Mouse (Mus musculus) intestine, embryonic 16.5 days (tissue): ENCODE data around the gene Washc1. TPM values are rescaled to one million over a fixed set of nuclear protein-coding genes. Genes with fewer than 3 reads are reported as not detected.

Source experiments
- ATAC-seq: fragments of 200-750 bp; cut with Nextera tagmentation; 2 replicates; pipeline ENCODE4 v1.8.0; 2017; ENCODE audit warnings: moderate TSS enrichment, moderate library complexity
- H3K27ac ChIP-seq: fragments of 300-500 bp; sonication (generic); 2 replicates; pipeline ENCODE4 v1.5.1; 2014; ENCODE audit warnings: mild to moderate bottlenecking, low read length
- H3K27me3 ChIP-seq: fragments of 300-500 bp; sonication (generic); replicated peaks from 2 replicates; pipeline ENCODE4 v1.6.1; 2014; ENCODE audit warnings: low read length, control low read depth, mixed read lengths; ENCODE audit not compliant: control insufficient read depth, insufficient read depth
- H3K36me3 ChIP-seq: fragments of 300-500 bp; sonication (generic); 2 replicates; pipeline ENCODE4 v1.6.1; 2014; ENCODE audit warnings: low read length, control low read depth; ENCODE audit not compliant: control insufficient read depth, insufficient read depth
- H3K4me1 ChIP-seq: fragments of 300-500 bp; sonication (generic); 2 replicates; pipeline ENCODE4 v1.6.1; 2014; ENCODE audit warnings: low read length, control low read depth, mixed read lengths; ENCODE audit not compliant: control insufficient read depth, insufficient read depth
- H3K4me2 ChIP-seq: fragments of 300-500 bp; sonication (generic); 2 replicates; pipeline ENCODE4 v1.6.1; 2014; ENCODE audit warnings: low read depth, low read length, control low read depth
- H3K4me3 ChIP-seq: fragments of 300-500 bp; sonication (generic); 2 replicates; pipeline ENCODE4 v1.5.1; 2014; ENCODE audit warnings: mild to moderate bottlenecking, low read length
- H3K9ac ChIP-seq: fragments of 300-500 bp; sonication (generic); 2 replicates; pipeline ENCODE4 v1.6.1; 2014; ENCODE audit warnings: low read depth, low read length
- H3K9me3 ChIP-seq: fragments of 300-500 bp; sonication (generic); 2 replicates; pipeline ENCODE4 v1.6.1; 2016; ENCODE audit warnings: low read length, control low read depth; ENCODE audit not compliant: control insufficient read depth
- WGBS: fragments of 180-500 bp; shearing (Covaris S2); extraction: QIAGEN DNeasy Blood & Tissue Kit; methylation state at CpG from one replicate; pipeline ENCODE4 v1.1.7; 2014; 5-methylcytosine and 5-hydroxymethylcytosine counted together
- polyA plus RNA-seq: library from polyadenylated mRNA; unstranded; fragments of >200 nt; fragmentation: Nextera tagmentation; extraction: Ambion mirVana; gene quantifications from 2 replicates; pipeline ENCODE4 v1.2.1, GENCODE M21; 2015

Washc1 gene
- polyA plus RNA-seq, 1 experiment from 2014 or later: 41.9 TPM

GRCm38 (mm10) chr17:66107466-66107865, 3.9 kb upstream of the Washc1 start:
- Histone ChIP-seq H3K4me2 (no peak overlapping the region), H3K9me3 (no peaks in the 10 kb centered on the region), H3K36me3 (no peaks in the 10 kb centered on the region), H3K27me3 (no peaks in the 10 kb centered on the region), H3K4me3 (no peak overlapping the region), H3K27ac (no peak overlapping the region), H3K9ac (no peak overlapping the region), H3K4me1 (peaks cover 13% of the 10 kb centered on the region; the same call in 1 of the 2 replicates)
- no peak for ATAC-seq
- 74% methylated on average over 8 of the region's 8 CpGs for WGBS

- WGBS: 87% methylated on average over 4 of the region's 4 CpGs
- Histone ChIP-seq H3K4me3 (no peak overlapping the region), H3K4me1 (peaks cover 14% of the 10 kb centered on the region; the same call in 1 of the 2 replicates), H3K9ac (no peak overlapping the region), H3K27ac (no peak overlapping the region), H3K36me3 (no peaks in the 10 kb centered on the region), H3K9me3 (no peaks in the 10 kb centered on the region), H3K27me3 (no peaks in the 10 kb centered on the region), H3K4me2 (no peak overlapping the region)
- ATAC-seq: no peak
These were observed 3.1 kb upstream of the Washc1 start for GRCm38 (mm10) chr17:66108198-66108597.

- H3K4me3 ChIP-seq: peak overlapping the region; percentile 95
- no peaks in the 10 kb centered on the region for H3K9me3 ChIP-seq
- ATAC-seq: no peak; the same call in 1 of the 2 replicates
- H3K4me1 ChIP-seq: peaks cover 14% of the 10 kb centered on the region; the same call in 1 of the 2 replicates
- WGBS: 24% methylated on average over 6 of the region's 6 CpGs
- H3K36me3 ChIP-seq: peaks cover 10% of the 10 kb centered on the region; the same call in 1 of the 2 replicates
- H3K27ac ChIP-seq: no peak overlapping the region
- peak overlapping the region; percentile 54 for H3K4me2 ChIP-seq
- H3K9ac ChIP-seq: peak overlapping the region; percentile 87
- no peaks in the 10 kb centered on the region for H3K27me3 ChIP-seq
These were observed 599 bp upstream of the Washc1 start for GRCm38 (mm10) chr17:66110746-66111145.

GRCm38 (mm10) chr17:66112166-66112565, 821 bp downstream of the Washc1 start:
- H3K9me3 ChIP-seq: no peaks in the 10 kb centered on the region
- peak overlapping the region; percentile 95 for H3K4me3 ChIP-seq
- ATAC-seq: no peak
- peak overlapping the region; percentile 54 for H3K4me2 ChIP-seq
- peaks cover 16% of the 10 kb centered on the region for H3K36me3 ChIP-seq
- H3K27me3 ChIP-seq: no peaks in the 10 kb centered on the region
- peaks cover 14% of the 10 kb centered on the region; the same call in 1 of the 2 replicates for H3K4me1 ChIP-seq
- WGBS: 28% methylated on average over 4 of the region's 4 CpGs
- no peak overlapping the region for H3K27ac ChIP-seq
- H3K9ac ChIP-seq: peak overlapping the region; percentile 87

GRCm38 (mm10) chr17:66118991-66119390, 7.6 kb downstream of the Washc1 start:
- 91% methylated on average over 8 of the region's 8 CpGs for WGBS
- Histone ChIP-seq H3K9me3 (no peaks in the 10 kb centered on the region), H3K9ac (no peak overlapping the region), H3K27ac (no peak overlapping the region), H3K4me2 (no peak overlapping the region), H3K4me3 (no peak overlapping the region), H3K36me3 (peaks cover 21% of the 10 kb centered on the region), H3K27me3 (no peaks in the 10 kb centered on the region), H3K4me1 (no peaks in the 10 kb centered on the region)
- ATAC-seq: no peak

GRCm38 (mm10) chr17:66120701-66121100, 9.4 kb downstream of the Washc1 start:
- Histone ChIP-seq H3K9me3 (no peaks in the 10 kb centered on the region), H3K36me3 (peaks cover 12% of the 10 kb centered on the region), H3K9ac (no peak overlapping the region), H3K4me3 (no peak overlapping the region), H3K27ac (no peak overlapping the region), H3K4me2 (no peak overlapping the region), H3K4me1 (0 out of 2 replicates have a peak, but pooled peaks cover 5% of the 10 kb centered on the region), H3K27me3 (no peaks in the 10 kb centered on the region)
- ATAC-seq: no peak
- 96% methylated on average over 1 of the region's 1 CpGs for WGBS

GRCm38 (mm10) chr17:66123066-66123815, 11.9 kb downstream of the Washc1 start, which contains the start of gene Ddx11:
Ddx11 (plus strand) TSS chr17:66123520.
- peak within 1 kb of the TSS; percentile 86 for H3K9ac ChIP-seq
- H3K27me3 ChIP-seq: no peaks in the 10 kb centered on the region
- WGBS: 5% methylated on average over 45 of the region's 45 CpGs
- H3K4me2 ChIP-seq: peak within 1 kb of the TSS; percentile 83
- ATAC-seq: peak; percentile 94
- H3K4me3 ChIP-seq: peak within 1 kb of the TSS; percentile 92
- H3K36me3 ChIP-seq: peaks cover 3% of the 10 kb centered on the region; the same call in 1 of the 2 replicates
- H3K9me3 ChIP-seq: no peaks in the 10 kb centered on the region
- 0 out of 2 replicates have a peak, but pooled peaks cover 5% of the 10 kb centered on the region for H3K4me1 ChIP-seq
- H3K27ac ChIP-seq: peak within 1 kb of the TSS; percentile 96

GRCm38 (mm10) chr17:66123816-66124610, 12.7 kb downstream of the Washc1 start:
- under 1% methylated on average over 20 of the region's 20 CpGs for WGBS
- 0 out of 2 replicates have a peak, but pooled peaks cover 5% of the 10 kb centered on the region for H3K4me1 ChIP-seq
- no peaks in the 10 kb centered on the region for H3K9me3 ChIP-seq
- H3K27ac ChIP-seq: peak overlapping the region; percentile 96
- peak overlapping the region; percentile 83 for H3K4me2 ChIP-seq
- no peaks in the 10 kb centered on the region for H3K27me3 ChIP-seq
- H3K4me3 ChIP-seq: peak overlapping the region; percentile 92
- peaks cover under 1% of the 10 kb centered on the region; the same call in 1 of the 2 replicates for H3K36me3 ChIP-seq
- peak; percentile 49 for ATAC-seq
- peak overlapping the region; percentile 86 for H3K9ac ChIP-seq

GRCm38 (mm10) chr17:66125211-66125610, 13.9 kb downstream of the Washc1 start:
- H3K4me2 ChIP-seq: no peak overlapping the region

More at GRCm38 (mm10) chr17:66125211-66125610, 13.9 kb downstream of the Washc1 start:
- no peaks in the 10 kb centered on the region for H3K27me3 ChIP-seq
- ATAC-seq: no peak
- WGBS: 74% methylated on average over 5 of the region's 5 CpGs
- H3K36me3 ChIP-seq: peaks cover under 1% of the 10 kb centered on the region; the same call in 1 of the 2 replicates
- H3K4me3 ChIP-seq: no peak overlapping the region
- 0 out of 2 replicates have a peak, but pooled peaks cover 5% of the 10 kb centered on the region for H3K4me1 ChIP-seq
- no peak overlapping the region for H3K27ac ChIP-seq
- no peak overlapping the region for H3K9ac ChIP-seq
- no peaks in the 10 kb centered on the region for H3K9me3 ChIP-seq
